Mouse (Mus musculus) midbrain, embryonic 14.5 days (tissue): Measurements from ENCODE around the gene Map2k1. TPM values are rescaled to one million over a fixed set of nuclear protein-coding genes. Genes with fewer than 3 reads are reported as not detected.

Source experiments
- microRNA-seq: library from miRNA; unstranded; fragments of <30 nt; microRNA quantifications from one replicate; pipeline ENCODE4, GENCODE M21; 2016
- polyA plus RNA-seq: library from polyadenylated mRNA; unstranded; fragments of >200 nt; fragmentation: Nextera tagmentation; extraction: Ambion mirVana; gene quantifications from 2 replicates; pipeline ENCODE4 v1.2.1, GENCODE M21; 2014

Gene Map2k1
- polyA plus RNA-seq, 1 experiment from 2014 or later: 50.7 TPM

Small RNA genes within 50 kb of the gene (microRNA-seq; reads per million reads assigned to microRNA genes)
- not detected for gene Gm24106

Other genes with a start within 250 kb of the Map2k1 start
- 0.67 and 2.0 TPM in 2 replicates for gene Smad6, start 231.6 kb downstream of the Map2k1 start, polyA plus RNA-seq
- not detected in 2 replicates for gene Lctl, start 136.5 kb downstream of the Map2k1 start, polyA plus RNA-seq
- gene Zwilch, start 80.5 kb downstream of the Map2k1 start, polyA plus RNA-seq: 2.3 and 6.8 TPM in 2 replicates
- 640 and 695 TPM in 2 replicates for gene Rpl4, start 80.3 kb downstream of the Map2k1 start, polyA plus RNA-seq
- gene Snapc5, start 74.4 kb downstream of the Map2k1 start, polyA plus RNA-seq: 25.6 and 29.7 TPM in 2 replicates
- 2.9 and 3.0 TPM in 2 replicates for gene Uchl4, start 18.4 kb downstream of the Map2k1 start, polyA plus RNA-seq
- 79.8 and 103 TPM in 2 replicates for gene Tipin, start 27.9 kb upstream of the Map2k1 start, polyA plus RNA-seq
- 17.1 and 23.9 TPM in 2 replicates for gene Dis3l, start 87.7 kb upstream of the Map2k1 start, polyA plus RNA-seq
- 17.1 and 18.6 TPM in 2 replicates for gene Megf11, start 132.0 kb upstream of the Map2k1 start, polyA plus RNA-seq